Mouse (Mus musculus): ENCODE results near the gene Nudt17. TPM values are rescaled to one million over a fixed set of nuclear protein-coding genes. Genes with fewer than 3 reads are reported as not detected.
A peak's percentile ranks its signal among the peaks of the same experiment; 100 is the strongest.

Nudt17 gene
- polyA plus RNA-seq, 1 experiment: 4.7 TPM

- Histone ChIP-seq H3K4me1 (ENCODE audit: control insufficient read depth, insufficient read depth, low read length) (no peaks in the 10 kb centered on the region), H3K4me3 (replicated peaks; ENCODE audit: extremely low read depth, low read depth, low read length) (peak overlapping the region; percentile 21)
- 6% methylated on average over 15 of the region's 18 CpGs for WGBS
- DNase-seq: peak; percentile 81
- TF ChIP-seq CTCF (IDR thresholded peaks at IDR 0.05; ENCODE audit: insufficient read depth, low read length) (peak; percentile 72), POLR2A (IDR thresholded peaks at IDR 0.05; ENCODE audit: borderline replicate concordance, extremely low read depth, low read depth, low read length) (no peak)
Observed at GRCm38 (mm10) chr3:96663432-96664239, 44.7 kb downstream of the Nudt17 start.

DNA sequence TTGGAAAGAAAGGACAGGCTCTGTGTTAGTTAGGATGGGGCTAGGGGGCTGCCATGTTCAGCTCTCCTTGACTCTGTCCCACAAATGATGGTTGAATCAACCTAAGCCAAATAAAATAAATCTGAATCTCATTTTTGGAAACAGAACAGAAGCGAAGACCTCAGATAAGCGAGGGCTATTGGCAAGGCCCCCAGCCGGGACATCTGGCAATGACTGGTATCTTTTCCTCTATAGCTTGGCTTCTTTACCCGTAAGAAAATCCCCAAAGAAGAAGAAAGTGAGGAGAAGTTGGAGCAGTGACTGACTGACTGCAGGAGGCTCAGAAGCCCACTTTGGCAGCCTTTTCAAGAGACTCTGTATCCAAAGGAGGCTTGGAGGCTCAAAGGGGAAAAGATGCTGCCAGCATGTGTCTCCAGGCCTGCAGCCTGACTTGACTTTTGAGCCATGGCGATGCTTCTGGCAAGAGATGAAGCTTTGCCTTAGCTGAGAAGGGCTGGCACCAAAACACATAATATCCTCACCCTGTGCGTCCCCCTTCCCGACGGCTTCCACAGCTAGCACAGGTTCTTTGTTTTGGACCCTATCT is 45.5 kb downstream of the Nudt17 start:
- no peaks in the 10 kb centered on the region for H3K4me1 ChIP-seq (ENCODE audit: control insufficient read depth, insufficient read depth, low read length)
- H3K4me3 ChIP-seq (replicated peaks; ENCODE audit: extremely low read depth, low read depth, low read length): no peak overlapping the region
- TF ChIP-seq CTCF (IDR thresholded peaks at IDR 0.05; ENCODE audit: insufficient read depth, low read length): no peak
- no peak for TF ChIP-seq POLR2A (IDR thresholded peaks at IDR 0.05; ENCODE audit: borderline replicate concordance, extremely low read depth, low read depth, low read length)
- 56% methylated on average over 8 of the region's 8 CpGs for WGBS
- DNase-seq: no peak

GRCm38 (mm10) chr3:96660901-96661300 is 47.5 kb downstream of the Nudt17 start:
- TF ChIP-seq POLR2A (IDR thresholded peaks at IDR 0.05; ENCODE audit: borderline replicate concordance, extremely low read depth, low read depth, low read length): no peak
- no peak for TF ChIP-seq CTCF (IDR thresholded peaks at IDR 0.05; ENCODE audit: insufficient read depth, low read length)
- 66% methylated on average over 2 of the region's 2 CpGs for WGBS
- DNase-seq: no peak
- Histone ChIP-seq H3K4me1 (ENCODE audit: control insufficient read depth, insufficient read depth, low read length) (no peaks in the 10 kb centered on the region), H3K4me3 (replicated peaks; ENCODE audit: extremely low read depth, low read depth, low read length) (no peak overlapping the region)

Other genes with a start within 250 kb of the Nudt17 start
- 4.6 and 13.8 TPM in 2 replicates for gene Hfe2, start 183.4 kb downstream of the Nudt17 start, polyA plus RNA-seq (2012; rRNA removed)
- 687 and 806 TPM in 2 replicates for gene Txnip, start 150.6 kb downstream of the Nudt17 start, polyA plus RNA-seq (2012; rRNA removed)
- not detected in 2 replicates for gene Gm16253, start 131.6 kb downstream of the Nudt17 start, polyA plus RNA-seq (2012; rRNA removed)
- 18.3 and 21.3 TPM in 2 replicates for gene Polr3gl, start 114.4 kb downstream of the Nudt17 start, polyA plus RNA-seq (2012; rRNA removed)
- gene Ankrd34a, start 111.9 kb downstream of the Nudt17 start, polyA plus RNA-seq (2012; rRNA removed): 0.27 and 0.44 TPM in 2 replicates
- gene Lix1l, start 107.4 kb downstream of the Nudt17 start, polyA plus RNA-seq (2012; rRNA removed): 20.6 and 34.4 TPM in 2 replicates
- 5.0 and 12.2 TPM in 2 replicates for gene Rbm8a, start 78.6 kb downstream of the Nudt17 start, polyA plus RNA-seq (2012; rRNA removed)
- gene Pex11b, start 73.2 kb downstream of the Nudt17 start, polyA plus RNA-seq (2012; rRNA removed): 24.0 and 40.1 TPM in 2 replicates
- gene Gm42957, start 73.1 kb downstream of the Nudt17 start, polyA plus RNA-seq (2012; rRNA removed): 0.02 and 0.18 TPM in 2 replicates
- 1.7 and 2.3 TPM in 2 replicates for gene Itga10, start 63.0 kb downstream of the Nudt17 start, polyA plus RNA-seq (2012; rRNA removed)
- gene Ankrd35, start 38.4 kb downstream of the Nudt17 start, polyA plus RNA-seq (2012; rRNA removed): 1.4 and 3.6 TPM in 2 replicates
- 39.3 and 44.1 TPM in 2 replicates for gene Pias3, start 12.2 kb downstream of the Nudt17 start, polyA plus RNA-seq (2012; rRNA removed)
- 16.7 and 29.8 TPM in 2 replicates for gene Polr3c, start 19.1 kb upstream of the Nudt17 start, polyA plus RNA-seq (2012; rRNA removed)
- 16.3 and 16.4 TPM in 2 replicates for gene Rnf115, start 19.1 kb upstream of the Nudt17 start, polyA plus RNA-seq (2012; rRNA removed)
- 0.06 and 0.14 TPM in 2 replicates for gene Pdzk1, start 120.7 kb upstream of the Nudt17 start, polyA plus RNA-seq (2012; rRNA removed)
- 0.18 and 0.34 TPM in 2 replicates for gene Cd160, start 120.8 kb upstream of the Nudt17 start, polyA plus RNA-seq (2012; rRNA removed)
- 37.5 and 42.5 TPM in 2 replicates for gene Gja5, start 196.1 kb upstream of the Nudt17 start, polyA plus RNA-seq (2012; rRNA removed)
- 8.7 and 15.1 TPM in 2 replicates for gene Gpr89, start 196.8 kb upstream of the Nudt17 start, polyA plus RNA-seq (2012; rRNA removed)
- gene Gja8, start 217.5 kb upstream of the Nudt17 start, polyA plus RNA-seq (2012; rRNA removed): not detected in 2 replicates

Measured in lung, adult 2 months (tissue).